Mouse (Mus musculus): Measurements from ENCODE around the gene Kcnj10.

The Kcnj10 gene

GRCm38 (mm10) chr1:172340729-172341321, at the start of gene Kcnj10:
TSS of gene Kcnj10 (plus strand) at chr1:172341210.
- peak; percentile 73 for DNase-seq

GRCm38 (mm10) chr1:172292880-172293279, 48.1 kb upstream of the Kcnj10 start:
- DNase-seq, result no peak

- no peak for DNase-seq
Observed at GRCm38 (mm10) chr1:172293449-172293848, 47.6 kb upstream of the Kcnj10 start.

- DNase-seq, result no peak
Observed at GRCm38 (mm10) chr1:172295751-172296197, 45.2 kb upstream of the Kcnj10 start.

GRCm38 (mm10) chr1:172296816-172297510, 44.0 kb upstream of the Kcnj10 start:
- DNase-seq, result no peak

- no peak for DNase-seq
Observed at GRCm38 (mm10) chr1:172297611-172298537, 43.1 kb upstream of the Kcnj10 start, which contains the start of gene Atp1a2. TSS of gene Atp1a2 (minus strand) at chr1:172298064.

GRCm38 (mm10) chr1:172299528-172299927, 41.5 kb upstream of the Kcnj10 start:
- no peak for DNase-seq

- no peak for DNase-seq
Observed at GRCm38 (mm10) chr1:172300247-172300646, 40.8 kb upstream of the Kcnj10 start.

GRCm38 (mm10) chr1:172301180-172301579, 39.8 kb upstream of the Kcnj10 start:
- DNase-seq, result no peak

GRCm38 (mm10) chr1:172302311-172302710, 38.7 kb upstream of the Kcnj10 start:
- no peak for DNase-seq

- no peak for DNase-seq
Observed at GRCm38 (mm10) chr1:172302851-172303250, 38.2 kb upstream of the Kcnj10 start.

- DNase-seq, result peak; percentile 65
Observed at GRCm38 (mm10) chr1:172304443-172304842, 36.6 kb upstream of the Kcnj10 start.

GRCm38 (mm10) chr1:172305153-172305552, 35.9 kb upstream of the Kcnj10 start:
- no peak for DNase-seq

- no peak for DNase-seq
Observed at GRCm38 (mm10) chr1:172305635-172306034, 35.4 kb upstream of the Kcnj10 start.

GRCm38 (mm10) chr1:172306196-172306595, 34.8 kb upstream of the Kcnj10 start:
- no peak for DNase-seq

- DNase-seq, result no peak
Observed at GRCm38 (mm10) chr1:172306885-172307284, 34.1 kb upstream of the Kcnj10 start.

GRCm38 (mm10) chr1:172307936-172308335, 33.1 kb upstream of the Kcnj10 start:
- DNase-seq, result no peak

GRCm38 (mm10) chr1:172308409-172308808, 32.6 kb upstream of the Kcnj10 start:
- no peak for DNase-seq

- DNase-seq, result peak; percentile 89
Observed at GRCm38 (mm10) chr1:172309699-172310398, 31.2 kb upstream of the Kcnj10 start.

- peak; percentile 63 for DNase-seq
Observed at GRCm38 (mm10) chr1:172311248-172311906, 29.6 kb upstream of the Kcnj10 start.

- peak; percentile 97 for DNase-seq
Observed at GRCm38 (mm10) chr1:172311921-172312767, 28.9 kb upstream of the Kcnj10 start.
